Mouse (Mus musculus) forebrain, postnatal 0 days (tissue): ENCODE data around the gene Duox2. TPM values are rescaled to one million over a fixed set of nuclear protein-coding genes. Genes with fewer than 3 reads are reported as not detected.

Experiments used
- ATAC-seq: fragments of 200-750 bp; cut with Nextera tagmentation; 2 replicates; pipeline ENCODE4 v1.8.0; 2017; ENCODE audit warnings: mild to moderate bottlenecking, moderate library complexity
- DNase-seq: peaks from one replicate; pipeline ENCODE4 v3.0.0-alpha.2; 2015
- H3K27ac ChIP-seq: fragments of 300-500 bp; sonication (generic); 2 replicates; pipeline ENCODE4 v1.5.1; 2014; ENCODE audit warnings: low read depth, mild to moderate bottlenecking, antibody characterized with exemption, low read length, moderate library complexity, mixed read lengths
- H3K27me3 ChIP-seq: fragments of 300-500 bp; sonication (generic); 2 replicates; pipeline ENCODE4 v1.6.1; 2014; ENCODE audit warnings: mild to moderate bottlenecking, low read length, mixed read lengths; ENCODE audit not compliant: insufficient read depth
- H3K36me3 ChIP-seq: fragments of 300-500 bp; sonication (generic); 2 replicates; pipeline ENCODE4 v1.6.1; 2014; ENCODE audit warnings: mild to moderate bottlenecking, moderate library complexity; ENCODE audit not compliant: insufficient read depth
- H3K4me1 ChIP-seq: fragments of 300-500 bp; sonication (generic); 2 replicates; pipeline ENCODE4 v1.6.1; 2014; ENCODE audit warnings: antibody characterized with exemption; ENCODE audit not compliant: insufficient read depth
- H3K4me2 ChIP-seq: fragments of 300-500 bp; sonication (generic); 2 replicates; pipeline ENCODE4 v1.6.1; 2014; ENCODE audit warnings: low read depth, mild to moderate bottlenecking, moderate library complexity
- H3K4me3 ChIP-seq: fragments of 300-500 bp; sonication (generic); 2 replicates; pipeline ENCODE4 v1.5.1; 2014; ENCODE audit warnings: low read depth, low read length, mixed read lengths
- H3K9ac ChIP-seq: fragments of 300-500 bp; sonication (generic); 2 replicates; pipeline ENCODE4 v1.6.1; 2014; ENCODE audit warnings: mild to moderate bottlenecking
- H3K9me3 ChIP-seq: fragments of 300-500 bp; sonication (generic); 2 replicates; pipeline ENCODE4 v1.6.1; 2016; ENCODE audit warnings: low read length
- CTCF ChIP-seq: sonication (generic); IDR thresholded peaks from 2 replicates; pipeline ENCODE4 v1.5.1; 2016; ENCODE audit warnings: antibody characterized with exemption, control low read depth, low read depth
- WGBS: fragments of 180-500 bp; shearing (Covaris S2); extraction: QIAGEN DNeasy Blood & Tissue Kit; methylation state at CpG from one replicate; pipeline ENCODE4 v1.1.7; 2014; 5-methylcytosine and 5-hydroxymethylcytosine counted together
- polyA plus RNA-seq: library from polyadenylated mRNA; unstranded; fragments of >200 nt; fragmentation: Nextera tagmentation; extraction: Ambion mirVana; gene quantifications from 2 replicates; pipeline ENCODE4 v1.2.1, GENCODE M21; 2015
- total RNA-seq: library from RNA; depleted of rRNA; stranded (reverse); fragments of >200 nt; gene quantifications from 2 replicates; pipeline ENCODE4 v1.2.3, GENCODE M21; 2014

The Duox2 gene
- total and polyA plus RNA-seq, 2 experiments from 2014 or later: 0.14 TPM; not detected in 1

DNA sequence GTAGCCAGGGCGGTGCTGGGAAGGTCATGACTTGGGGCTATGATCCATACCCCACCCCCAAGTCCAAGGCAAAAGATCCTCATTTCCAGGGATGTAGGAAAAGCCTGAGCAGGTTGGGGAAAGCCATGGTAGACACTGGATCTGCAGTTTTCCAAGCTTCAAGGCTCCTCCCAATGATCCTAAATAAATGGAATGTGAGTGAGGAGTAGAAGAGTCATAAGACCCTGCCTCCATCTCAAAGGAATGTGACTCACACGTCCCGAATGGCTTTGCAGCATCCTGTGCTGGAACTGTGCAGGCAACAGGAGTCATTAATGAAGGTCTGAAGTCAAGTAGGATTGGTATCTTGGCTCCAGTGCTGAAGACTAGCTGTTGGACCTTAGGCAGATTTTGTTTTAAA lies 29.7 kb upstream of the Duox2 start:
- no peak for TF ChIP-seq CTCF
- DNase-seq: no peak
- H3K9me3 ChIP-seq: no peaks in the 10 kb centered on the region
- H3K4me2 ChIP-seq: no peak overlapping the region
- H3K4me1 ChIP-seq: no peaks in the 10 kb centered on the region
- H3K9ac ChIP-seq: no peak overlapping the region
- ATAC-seq: no peak
- H3K27ac ChIP-seq: no peak overlapping the region
- no peak overlapping the region for H3K4me3 ChIP-seq
- no peaks in the 10 kb centered on the region for H3K36me3 ChIP-seq
- 78% methylated on average over 3 of the region's 3 CpGs for WGBS
- H3K27me3 ChIP-seq: no peaks in the 10 kb centered on the region

DNA sequence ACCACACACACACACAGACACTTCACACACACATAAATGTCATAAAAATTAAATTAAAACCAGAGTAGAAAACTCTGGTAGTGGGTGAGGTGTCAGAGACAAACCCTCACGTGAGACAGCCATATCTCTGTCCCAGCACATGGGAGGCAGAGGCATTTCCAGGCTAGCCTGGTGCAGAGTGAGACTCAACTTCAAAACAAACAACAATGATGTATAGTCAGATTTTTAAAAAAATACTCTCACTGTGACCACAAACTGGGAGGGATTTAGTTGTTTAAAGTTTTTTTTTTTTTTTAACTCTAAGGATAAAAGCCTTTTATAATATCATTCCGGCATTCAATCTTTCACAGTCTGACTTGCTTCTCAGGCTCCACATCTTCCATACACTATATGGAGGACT lies 27.1 kb upstream of the Duox2 start:
- no peak for TF ChIP-seq CTCF
- DNase-seq: no peak
- ATAC-seq: no peak
- Histone ChIP-seq H3K4me3 (no peak overlapping the region), H3K4me2 (no peak overlapping the region), H3K4me1 (no peaks in the 10 kb centered on the region), H3K27me3 (no peaks in the 10 kb centered on the region), H3K9me3 (no peaks in the 10 kb centered on the region), H3K27ac (no peak overlapping the region), H3K36me3 (no peaks in the 10 kb centered on the region), H3K9ac (no peak overlapping the region)
- WGBS: 71% methylated on average over 2 of the region's 2 CpGs

GRCm38 (mm10) chr2:122324586-122324985 lies 26.3 kb upstream of the Duox2 start:
- no peak for TF ChIP-seq CTCF
- Histone ChIP-seq H3K9me3 (no peaks in the 10 kb centered on the region), H3K36me3 (no peaks in the 10 kb centered on the region), H3K4me2 (no peak overlapping the region), H3K9ac (no peak overlapping the region), H3K4me3 (no peak overlapping the region), H3K27ac (no peak overlapping the region), H3K4me1 (no peaks in the 10 kb centered on the region), H3K27me3 (no peaks in the 10 kb centered on the region)
- ATAC-seq (no peak), DNase-seq (no peak)
- WGBS: 83% methylated on average over 3 of the region's 3 CpGs

DNA sequence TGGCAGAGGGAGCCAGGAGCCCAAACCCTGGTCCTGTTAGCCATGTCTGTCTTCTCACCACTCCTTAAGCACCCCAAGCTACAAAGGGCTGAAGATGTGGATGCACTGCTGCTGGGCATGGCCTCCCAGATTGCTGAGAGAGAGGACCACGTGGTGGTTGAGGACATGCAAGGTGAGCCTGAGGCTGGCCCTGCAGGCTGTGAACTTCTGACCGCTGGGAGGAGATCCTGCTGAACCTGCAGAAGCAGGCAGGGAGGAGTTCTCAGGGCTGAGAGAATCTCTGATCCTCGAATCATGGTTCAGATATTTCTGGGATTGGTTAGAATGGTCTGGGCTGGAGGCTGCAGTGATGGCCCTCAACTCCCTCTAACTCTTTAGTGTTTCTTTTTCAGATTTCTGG lies 25.7 kb upstream of the Duox2 start:
- Histone ChIP-seq H3K9ac (no peak overlapping the region), H3K36me3 (no peaks in the 10 kb centered on the region), H3K9me3 (no peaks in the 10 kb centered on the region), H3K27ac (no peak overlapping the region), H3K4me3 (no peak overlapping the region), H3K27me3 (no peaks in the 10 kb centered on the region), H3K4me1 (no peaks in the 10 kb centered on the region), H3K4me2 (no peak overlapping the region)
- DNase-seq (no peak), ATAC-seq (no peak)
- 63% methylated on average over 3 of the region's 3 CpGs for WGBS
- TF ChIP-seq CTCF: no peak

DNA sequence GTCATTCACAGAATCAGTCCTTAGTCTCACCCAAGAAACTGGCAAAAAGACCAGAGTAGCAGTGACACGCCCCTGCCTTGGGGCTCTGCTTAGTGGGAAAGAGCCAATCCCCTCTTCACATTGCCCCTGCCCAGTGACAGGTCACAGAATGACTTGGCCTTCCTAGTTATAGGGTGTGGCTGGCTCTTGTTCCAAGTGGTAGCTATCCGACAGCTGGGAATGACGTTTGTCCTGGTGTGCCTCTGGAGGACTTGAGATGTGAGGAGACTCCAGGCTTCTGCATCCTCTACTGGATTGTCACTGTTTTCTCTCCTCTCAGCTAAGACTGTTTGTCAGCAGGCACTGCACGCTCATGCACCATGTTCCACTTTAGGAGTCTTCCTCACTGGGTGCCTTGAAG lies 19.1 kb upstream of the Duox2 start:
- H3K4me1 ChIP-seq: 0 out of 2 replicates have a peak, but pooled peaks cover 4% of the 10 kb centered on the region

GRCm38 (mm10) chr2:122315372-122315771 lies 17.1 kb upstream of the Duox2 start, which contains the start of gene Duox1:
TSS of gene Duox1 (plus strand) at chr2:122315672.
- H3K9ac ChIP-seq: no peak within 1 kb of the TSS
- H3K36me3 ChIP-seq: no peaks in the 10 kb centered on the region
- H3K4me1 ChIP-seq: 0 out of 2 replicates have a peak, but pooled peaks cover 4% of the 10 kb centered on the region
- H3K4me2 ChIP-seq: no peak within 1 kb of the TSS
- WGBS: 88% methylated on average over 7 of the region's 7 CpGs
- TF ChIP-seq CTCF: no peak
- no peak for DNase-seq
- no peak within 1 kb of the TSS for H3K4me3 ChIP-seq
- H3K27ac ChIP-seq: no peak within 1 kb of the TSS
- peaks cover 23% of the 10 kb centered on the region for H3K27me3 ChIP-seq
- no peaks in the 10 kb centered on the region for H3K9me3 ChIP-seq
- no peak for ATAC-seq

More for the DNA sequence above, 19.1 kb upstream of the Duox2 start:
- no peak overlapping the region for H3K4me3 ChIP-seq
- ATAC-seq: no peak
- H3K27me3 ChIP-seq: peaks cover 20% of the 10 kb centered on the region
- WGBS: 76% methylated on average over 4 of the region's 4 CpGs
- H3K36me3 ChIP-seq: no peaks in the 10 kb centered on the region
- TF ChIP-seq CTCF: no peak
- H3K9me3 ChIP-seq: no peaks in the 10 kb centered on the region
- H3K27ac ChIP-seq: no peak overlapping the region
- H3K9ac ChIP-seq: no peak overlapping the region
- DNase-seq: no peak
- no peak overlapping the region for H3K4me2 ChIP-seq

DNA sequence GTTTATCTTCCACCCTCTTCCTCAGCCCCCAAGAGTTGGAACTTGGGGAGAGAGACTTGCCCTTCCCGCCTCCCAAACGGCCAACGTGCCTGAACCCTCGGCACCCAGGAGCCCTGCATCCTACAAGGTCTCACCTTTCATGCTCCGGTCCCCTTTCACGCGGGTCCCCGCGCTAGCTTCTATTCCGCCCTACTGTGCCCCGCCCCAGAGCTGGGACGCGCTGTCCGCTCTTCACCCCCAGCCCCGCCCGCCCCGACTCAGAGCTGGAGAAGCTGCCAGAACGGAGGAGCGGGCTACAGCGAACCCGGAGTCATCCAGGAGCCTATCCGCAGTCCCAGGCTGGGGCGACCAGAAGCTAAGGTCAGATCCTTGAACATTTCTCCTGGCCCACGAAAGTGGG lies 15.3 kb upstream of the Duox2 start, which contains the start of gene Duoxa1:
Gene Duoxa1 (minus strand): TSS at position 195 of the 400 bp plus-strand sequence.
- no peaks in the 10 kb centered on the region for H3K36me3 ChIP-seq
- H3K4me1 ChIP-seq: 0 out of 2 replicates have a peak, but pooled peaks cover 4% of the 10 kb centered on the region
- 3% methylated on average over 21 of the region's 24 CpGs for WGBS
- no peak within 1 kb of the TSS for H3K9ac ChIP-seq
- ATAC-seq (no peak), DNase-seq (no peak)
- H3K27ac ChIP-seq: no peak within 1 kb of the TSS
- TF ChIP-seq CTCF: no peak
- no peaks in the 10 kb centered on the region for H3K9me3 ChIP-seq
- peaks cover 28% of the 10 kb centered on the region for H3K27me3 ChIP-seq
- peak within 1 kb of the TSS; percentile 15 for H3K4me3 ChIP-seq
- H3K4me2 ChIP-seq: peak within 1 kb of the TSS; percentile 41
